Mouse (Mus musculus) T-helper 17 cell (primary cell): ENCODE measurements around the gene Scn2a.
"Not testable (repeated sequence)": the region's sequence is repeated elsewhere in the genome, so short reads cannot be mapped to it uniquely, and the experiment has no call there.

Experiments used
- in situ Hi-C, 2 experiments: fragments of 300-600 bp; cut with MboI, MseI; formaldehyde crosslinking; loops; 1 replicate in 1 of 2; 2 replicates in 1 of 2; pipeline ENCODE4 v1.15.1; 2025; ENCODE audit warnings: high pct_unique_total_duplicates in 2 of 2

Gene Scn2a

GRCm38 (mm10) chr2:65695061-65695460 is 74.5 kb downstream of the Scn2a start:
- in situ Hi-C loops, result no loop called here

GRCm38 (mm10) chr2:65700246-65700645 is 79.7 kb downstream of the Scn2a start:
- in situ Hi-C loops, result no loop called here

- in situ Hi-C loops, result no loop called here
Measured at GRCm38 (mm10) chr2:65701175-65701574, 80.6 kb downstream of the Scn2a start.

DNA sequence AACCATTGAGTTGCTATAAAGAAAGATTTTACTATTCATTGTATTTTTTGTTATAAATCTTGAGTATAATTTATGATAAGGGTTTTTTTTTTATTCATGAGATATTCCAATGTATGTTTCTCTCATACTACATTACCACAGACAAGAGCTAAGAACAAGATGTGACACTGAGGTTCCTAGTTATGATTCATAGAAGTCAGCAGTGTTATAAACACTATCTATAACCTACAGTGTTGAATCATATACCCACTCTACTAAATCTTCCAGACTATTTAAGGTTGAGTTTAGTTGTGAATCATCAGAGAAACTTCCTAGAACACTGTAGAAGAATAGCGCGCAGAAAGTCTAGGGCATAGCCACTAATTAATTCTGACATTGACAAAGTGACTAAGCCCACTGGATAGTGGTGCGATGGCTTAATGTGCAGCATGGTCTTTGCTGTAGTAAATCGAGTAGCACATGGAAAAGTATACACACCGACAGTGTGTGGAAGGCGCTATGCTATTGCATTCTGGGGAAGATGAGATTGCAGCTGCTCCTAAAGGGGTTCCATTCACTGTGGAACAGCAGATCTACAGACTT is 101.7 kb downstream of the Scn2a start:
- in situ Hi-C loops, result no loop called here

DNA sequence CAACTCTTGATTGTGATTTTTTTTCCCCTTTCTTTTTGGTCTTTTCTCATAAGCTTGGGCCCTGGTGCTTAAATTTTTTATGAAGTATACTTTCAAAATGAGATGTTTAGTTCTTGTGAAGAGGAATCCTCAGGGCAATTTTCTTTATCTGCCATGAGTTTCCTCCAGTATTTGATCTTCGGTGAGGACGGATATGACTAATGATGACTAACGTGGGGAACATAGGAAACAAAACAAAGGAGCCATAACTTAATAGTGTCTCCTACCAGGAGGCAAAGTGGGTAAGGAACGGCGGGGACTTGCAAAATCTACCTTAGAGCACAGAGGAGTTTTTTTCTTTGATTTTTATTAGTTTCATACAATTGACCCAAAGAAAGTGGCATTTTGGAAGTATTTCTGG is 124.8 kb downstream of the Scn2a start:
- in situ Hi-C loops, result no loop called here

GRCm38 (mm10) chr2:65782442-65782841 is 161.9 kb downstream of the Scn2a start:
- in situ Hi-C loops, result no loop called here

DNA sequence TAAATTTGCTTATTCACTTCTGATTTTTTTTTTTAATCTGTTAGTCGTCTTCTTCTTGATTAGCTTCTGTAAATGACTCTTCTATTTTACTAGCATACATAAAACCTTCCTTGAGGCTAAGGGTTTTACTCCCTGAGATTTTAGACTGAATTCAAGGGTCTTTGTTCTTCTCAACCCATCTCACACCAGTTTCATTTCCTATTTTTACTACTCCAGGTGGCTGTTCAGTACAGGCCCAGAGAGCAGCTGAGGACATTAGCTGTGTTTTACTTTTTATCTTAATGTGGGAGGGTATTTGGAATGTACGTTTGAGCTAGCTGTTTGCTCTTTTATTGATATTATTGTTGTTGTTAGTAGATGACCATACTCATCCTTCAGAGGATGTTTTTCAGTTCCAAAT is 162.8 kb downstream of the Scn2a start:
- in situ Hi-C loops, result no loop called here

DNA sequence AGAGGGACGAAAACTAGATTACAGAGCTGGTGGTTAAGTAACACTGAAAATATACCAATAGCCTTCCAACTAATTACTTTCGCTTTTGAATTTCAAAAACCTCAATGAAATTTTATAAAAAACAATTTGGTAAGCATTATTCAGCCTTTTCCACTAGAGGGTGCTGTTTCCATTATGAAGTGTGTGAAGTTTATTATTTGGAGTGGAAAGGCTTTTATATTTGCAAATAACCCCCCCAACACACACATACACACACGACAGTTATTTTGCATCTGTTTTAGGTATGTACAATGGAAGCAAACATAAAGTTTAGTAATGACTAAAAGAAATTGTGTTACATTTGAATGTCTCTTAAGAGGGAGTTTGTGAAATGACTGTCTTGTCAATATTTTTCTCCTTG is 171.9 kb downstream of the Scn2a start:
- in situ Hi-C loops, result loop anchor here in 1 of 2 experiments (5.0 to 10.0 kb wide), 2 partner anchors 250 to 622 kb away; no protein-coding TSS in a partner anchor

DNA sequence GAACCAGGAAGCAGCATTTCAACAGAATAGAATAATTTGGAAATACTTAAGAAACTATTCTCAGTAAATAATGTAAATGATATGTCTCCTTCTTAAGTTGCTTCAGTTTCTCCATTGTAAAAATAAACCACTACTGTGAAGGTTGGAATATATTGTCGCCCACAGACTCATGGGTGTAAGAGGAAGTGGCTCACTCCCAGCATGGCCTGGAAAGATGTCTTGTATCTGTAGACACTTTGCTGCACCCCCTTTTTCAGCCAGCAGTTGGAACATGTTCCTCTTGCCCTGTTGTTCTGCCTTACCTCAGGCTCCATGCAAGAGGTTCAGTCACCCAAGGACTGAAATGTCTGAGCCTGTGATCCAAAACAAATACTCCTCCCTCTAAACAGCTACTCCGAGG is 173.0 kb downstream of the Scn2a start:
- in situ Hi-C loops, result loop anchor here in 1 of 2 experiments (5.0 to 10.0 kb wide), 2 partner anchors 249 to 621 kb away; no protein-coding TSS in a partner anchor

- in situ Hi-C loops, result no loop called here
Measured at GRCm38 (mm10) chr2:65801054-65801709, 180.6 kb downstream of the Scn2a start.

DNA sequence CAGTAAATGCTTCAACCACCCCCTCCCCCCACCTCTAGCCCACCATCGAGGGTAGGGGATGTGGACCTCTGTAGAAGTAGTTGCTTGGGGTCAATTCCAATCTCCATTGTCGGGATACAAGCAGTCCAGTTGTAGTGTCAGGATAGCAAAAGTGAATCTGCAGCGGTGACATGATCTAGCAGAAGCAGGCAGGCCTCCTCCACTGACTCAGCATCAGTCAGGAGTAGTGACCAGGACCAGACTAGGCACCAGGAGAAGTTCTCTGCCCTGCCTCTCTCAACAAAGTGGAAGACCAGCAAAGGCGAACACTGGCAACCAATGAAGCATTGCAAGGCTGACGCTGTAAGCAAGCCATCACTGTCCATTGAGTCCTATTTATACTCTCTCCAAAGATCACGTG is 186.0 kb downstream of the Scn2a start:
- in situ Hi-C loops, result no loop called here

DNA sequence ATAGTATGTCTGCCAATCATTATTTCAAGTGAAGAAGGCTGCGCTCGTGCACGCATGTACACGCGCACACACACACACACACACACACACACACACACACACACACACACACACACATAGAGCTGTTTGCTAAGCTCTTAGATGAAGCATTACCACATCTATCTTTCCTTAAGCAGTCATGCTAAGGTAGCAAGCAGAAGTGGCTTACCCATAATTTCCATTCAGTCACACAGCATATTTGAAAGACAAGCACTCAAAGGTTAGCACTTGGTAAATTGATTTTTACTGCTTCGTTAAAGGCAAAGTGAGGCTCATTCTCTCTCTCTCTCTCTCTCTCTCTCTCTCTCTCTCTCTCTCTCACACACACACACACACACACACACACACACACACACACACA is 190.6 kb downstream of the Scn2a start:
- in situ Hi-C loops, result not testable (repeated sequence)
